Mouse (Mus musculus): ENCODE results near the gene Anapc2. TPM values are rescaled to one million over a fixed set of nuclear protein-coding genes. Genes with fewer than 3 reads are reported as not detected.

The Anapc2 gene
- polyA plus RNA-seq, 1 experiment = 76.0 TPM

DNA sequence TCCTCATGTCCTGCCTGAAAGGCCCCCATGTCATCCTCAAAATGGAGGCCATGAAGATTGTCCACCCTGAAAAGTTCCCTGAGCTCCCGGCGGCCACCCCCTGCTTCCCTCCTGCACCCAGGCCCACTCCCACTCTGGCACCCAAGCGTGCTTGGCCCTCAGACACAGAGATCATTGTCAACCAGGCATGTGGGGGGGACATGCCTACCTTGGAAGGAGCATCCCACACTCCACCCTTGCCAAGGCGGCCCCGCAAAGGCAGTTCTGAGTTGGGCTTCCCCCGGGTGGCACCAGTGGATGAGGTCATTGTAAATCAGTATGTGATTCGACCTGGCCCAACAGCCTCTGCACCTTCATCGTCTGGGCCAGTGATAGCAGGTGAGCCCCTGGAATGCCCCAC is 28.9 kb upstream of the Anapc2 start:
- no peaks in the 10 kb centered on the region for H3K9me3 ChIP-seq (replicated peaks; ENCODE audit: control insufficient read depth, insufficient read depth, low read length, poor library complexity, severe bottlenecking)
- H3K36me3 ChIP-seq (ENCODE audit: control insufficient read depth, insufficient read depth, low read length, poor library complexity, severe bottlenecking) = 0 out of 2 replicates have a peak, but pooled peaks cover 5% of the 10 kb centered on the region
- no peak overlapping the region for H3K27ac ChIP-seq (ENCODE audit: insufficient read depth, low read length)
- TF ChIP-seq CTCF (IDR thresholded peaks at IDR 0.05; ENCODE audit: low read depth, low read length) = no peak
- no peak for TF ChIP-seq EP300 (IDR thresholded peaks at IDR 0.05; ENCODE audit: insufficient read depth, low read depth, low read length)
- no peak for TF ChIP-seq POLR2A (IDR thresholded peaks at IDR 0.05; ENCODE audit: insufficient read depth, low read length)
- no peak overlapping the region for H3K9ac ChIP-seq (ENCODE audit: low read depth, poor library complexity, severe bottlenecking)
- no peak overlapping the region for H3K4me3 ChIP-seq (ENCODE audit: low read depth, low read length)
- no peaks in the 10 kb centered on the region for H3K27me3 ChIP-seq (ENCODE audit: control insufficient read depth, insufficient read depth, low read length, poor library complexity, severe bottlenecking)
- peaks cover 4% of the 10 kb centered on the region for H3K4me1 ChIP-seq (ENCODE audit: control insufficient read depth, insufficient read depth, low read length)

- peaks cover 4% of the 10 kb centered on the region for H3K4me1 ChIP-seq (ENCODE audit: control insufficient read depth, insufficient read depth, low read length)
- no peaks in the 10 kb centered on the region for H3K27me3 ChIP-seq (ENCODE audit: control insufficient read depth, insufficient read depth, low read length, poor library complexity, severe bottlenecking)
- H3K9me3 ChIP-seq (replicated peaks; ENCODE audit: control insufficient read depth, insufficient read depth, low read length, poor library complexity, severe bottlenecking) = no peaks in the 10 kb centered on the region
- TF ChIP-seq CTCF (IDR thresholded peaks at IDR 0.05; ENCODE audit: low read depth, low read length) = no peak
- TF ChIP-seq POLR2A (IDR thresholded peaks at IDR 0.05; ENCODE audit: insufficient read depth, low read length) = no peak
- TF ChIP-seq EP300 (IDR thresholded peaks at IDR 0.05; ENCODE audit: insufficient read depth, low read depth, low read length) = no peak
- 0 out of 2 replicates have a peak, but pooled peaks cover 5% of the 10 kb centered on the region for H3K36me3 ChIP-seq (ENCODE audit: control insufficient read depth, insufficient read depth, low read length, poor library complexity, severe bottlenecking)
- H3K4me3 ChIP-seq (ENCODE audit: low read depth, low read length) = no peak overlapping the region
- H3K9ac ChIP-seq (ENCODE audit: low read depth, poor library complexity, severe bottlenecking) = no peak overlapping the region
- no peak overlapping the region for H3K27ac ChIP-seq (ENCODE audit: insufficient read depth, low read length)
Observed at GRCm38 (mm10) chr2:25244144-25244543, 28.1 kb upstream of the Anapc2 start.

DNA sequence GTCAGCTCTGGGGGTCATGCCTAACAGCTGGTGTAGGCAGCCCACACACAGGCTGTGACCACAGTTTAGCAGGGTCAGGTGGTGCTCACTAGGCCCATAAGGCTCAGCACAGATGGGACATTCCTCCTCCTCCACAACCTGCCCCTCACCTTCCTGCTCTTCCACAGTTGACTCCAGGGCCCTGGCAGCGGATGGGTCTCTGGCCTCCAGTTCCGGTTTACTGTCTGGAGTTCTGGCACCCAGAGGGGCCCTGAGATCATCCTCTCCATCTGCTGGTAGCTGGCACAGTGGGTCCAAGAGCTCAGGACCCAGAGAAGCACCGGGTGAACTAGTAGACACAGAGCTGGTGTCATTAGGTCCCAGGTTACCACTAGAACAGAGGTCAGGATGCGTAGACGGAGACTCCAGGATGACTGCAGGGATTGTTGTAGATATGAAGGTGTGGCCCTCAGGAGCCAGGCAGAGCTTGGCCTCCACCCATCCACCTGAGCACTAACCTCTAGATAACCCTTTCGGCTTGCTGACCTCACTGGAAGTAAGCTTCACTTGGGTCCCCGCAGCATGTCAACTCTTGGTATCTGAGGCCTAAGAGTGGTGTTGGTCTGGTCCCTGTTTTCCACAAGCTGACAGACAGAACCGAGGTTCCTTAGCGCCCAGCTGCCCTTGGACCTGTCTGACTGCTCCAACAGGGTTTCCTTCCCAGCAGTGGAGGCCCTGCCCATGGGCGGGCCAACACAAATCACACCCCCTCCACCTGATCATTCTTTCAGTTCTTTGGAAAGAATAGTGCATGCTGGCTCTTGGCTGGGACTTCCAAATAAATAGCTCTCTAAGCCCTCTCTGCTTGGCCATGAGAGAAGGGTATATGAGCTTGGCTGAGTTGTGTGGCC is 25.9 kb upstream of the Anapc2 start, which contains the start of gene AL732309.1:
Gene AL732309.1, minus strand, starts transcription at position 681 of the 890 bp plus-strand sequence.
- no peaks in the 10 kb centered on the region for H3K4me1 ChIP-seq (ENCODE audit: control insufficient read depth, insufficient read depth, low read length)
- no peaks in the 10 kb centered on the region for H3K27me3 ChIP-seq (ENCODE audit: control insufficient read depth, insufficient read depth, low read length, poor library complexity, severe bottlenecking)
- no peak for TF ChIP-seq POLR2A (IDR thresholded peaks at IDR 0.05; ENCODE audit: insufficient read depth, low read length)
- TF ChIP-seq CTCF (IDR thresholded peaks at IDR 0.05; ENCODE audit: low read depth, low read length) = no peak
- no peaks in the 10 kb centered on the region for H3K9me3 ChIP-seq (replicated peaks; ENCODE audit: control insufficient read depth, insufficient read depth, low read length, poor library complexity, severe bottlenecking)
- H3K27ac ChIP-seq (ENCODE audit: insufficient read depth, low read length) = no peak within 1 kb of the TSS
- no peak within 1 kb of the TSS for H3K9ac ChIP-seq (ENCODE audit: low read depth, poor library complexity, severe bottlenecking)
- H3K36me3 ChIP-seq (ENCODE audit: control insufficient read depth, insufficient read depth, low read length, poor library complexity, severe bottlenecking) = peaks cover 12% of the 10 kb centered on the region
- no peak within 1 kb of the TSS for H3K4me3 ChIP-seq (ENCODE audit: low read depth, low read length)

DNA sequence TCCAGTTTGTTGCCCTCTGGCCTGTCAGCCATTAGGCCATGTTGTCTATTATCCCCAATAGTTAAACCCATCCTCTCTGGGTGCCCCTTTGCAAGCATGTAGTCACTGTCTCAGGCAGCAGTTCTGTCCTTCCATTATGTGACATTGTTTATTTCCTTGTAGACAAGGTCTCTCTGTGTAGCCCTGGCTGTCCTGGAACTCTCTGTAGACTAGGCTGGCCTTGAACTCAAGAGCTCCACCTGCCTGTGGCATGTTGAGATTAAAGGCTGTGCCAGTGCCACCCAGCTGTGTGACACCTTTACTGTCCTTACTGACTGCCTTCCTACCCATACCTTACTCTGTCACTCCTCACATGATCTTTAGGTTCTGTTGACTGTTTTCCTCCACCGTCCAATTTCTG is 19.9 kb upstream of the Anapc2 start:
- Histone ChIP-seq H3K36me3 (ENCODE audit: control insufficient read depth, insufficient read depth, low read length, poor library complexity, severe bottlenecking) (peaks cover 19% of the 10 kb centered on the region), H3K27ac (ENCODE audit: insufficient read depth, low read length) (no peak overlapping the region), H3K4me1 (ENCODE audit: control insufficient read depth, insufficient read depth, low read length) (no peaks in the 10 kb centered on the region), H3K27me3 (ENCODE audit: control insufficient read depth, insufficient read depth, low read length, poor library complexity, severe bottlenecking) (no peaks in the 10 kb centered on the region), H3K9me3 (replicated peaks; ENCODE audit: control insufficient read depth, insufficient read depth, low read length, poor library complexity, severe bottlenecking) (no peaks in the 10 kb centered on the region), H3K4me3 (ENCODE audit: low read depth, low read length) (no peak overlapping the region), H3K9ac (ENCODE audit: low read depth, poor library complexity, severe bottlenecking) (no peak overlapping the region)
- TF ChIP-seq POLR2A (IDR thresholded peaks at IDR 0.05; ENCODE audit: insufficient read depth, low read length) (no peak), CTCF (IDR thresholded peaks at IDR 0.05; ENCODE audit: low read depth, low read length) (peak; percentile 52), EP300 (IDR thresholded peaks at IDR 0.05; ENCODE audit: insufficient read depth, low read depth, low read length) (no peak)

DNA sequence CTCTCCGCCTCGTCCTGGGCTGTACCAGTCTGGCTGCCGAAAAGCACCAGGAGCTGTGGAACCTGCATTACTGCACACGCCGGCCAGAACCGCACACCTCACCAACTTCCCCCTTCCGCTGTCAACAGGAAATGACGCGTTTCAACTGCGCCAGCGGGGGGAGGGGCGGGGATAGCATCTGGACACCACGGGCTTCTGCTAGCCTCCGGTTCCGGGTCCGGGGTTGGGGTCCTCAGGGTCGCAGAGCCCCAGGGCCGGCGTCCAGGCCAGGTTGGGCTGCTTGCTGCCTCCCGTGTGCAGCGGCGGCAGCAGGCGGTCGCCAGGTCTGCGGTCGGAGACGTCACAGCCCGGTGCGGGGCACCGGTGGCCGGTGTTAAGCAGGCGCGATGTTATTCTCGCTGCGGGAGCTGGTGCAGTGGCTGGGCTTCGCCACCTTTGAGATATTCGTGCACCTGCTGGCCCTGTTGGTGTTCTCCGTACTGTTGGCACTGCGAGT is 16.9 kb upstream of the Anapc2 start, which contains the start of gene Tmem203:
Gene Tmem203, plus strand, starts transcription at position 156 of the 496 bp plus-strand sequence.
- Histone ChIP-seq H3K36me3 (ENCODE audit: control insufficient read depth, insufficient read depth, low read length, poor library complexity, severe bottlenecking) (peaks cover 8% of the 10 kb centered on the region), H3K4me1 (ENCODE audit: control insufficient read depth, insufficient read depth, low read length) (no peaks in the 10 kb centered on the region), H3K9me3 (replicated peaks; ENCODE audit: control insufficient read depth, insufficient read depth, low read length, poor library complexity, severe bottlenecking) (no peaks in the 10 kb centered on the region), H3K27ac (ENCODE audit: insufficient read depth, low read length) (0 out of 2 replicates have a peak within 1 kb of the TSS, but pooled peaks have one; percentile 2), H3K27me3 (ENCODE audit: control insufficient read depth, insufficient read depth, low read length, poor library complexity, severe bottlenecking) (no peaks in the 10 kb centered on the region), H3K4me3 (ENCODE audit: low read depth, low read length) (peak within 1 kb of the TSS; percentile 82), H3K9ac (ENCODE audit: low read depth, poor library complexity, severe bottlenecking) (peak within 1 kb of the TSS; percentile 68)
- TF ChIP-seq POLR2A (IDR thresholded peaks at IDR 0.05; ENCODE audit: insufficient read depth, low read length) (peak; percentile 66), EP300 (IDR thresholded peaks at IDR 0.05; ENCODE audit: insufficient read depth, low read depth, low read length) (peak; percentile 78), CTCF (IDR thresholded peaks at IDR 0.05; ENCODE audit: low read depth, low read length) (no peak)
